Mouse (Mus musculus): Measurements from ENCODE around the gene Lage3.
A peak's percentile ranks its signal among the peaks of the same experiment; 100 is the strongest.
"Not testable (repeated sequence)": the region's sequence is repeated elsewhere in the genome, so short reads cannot be mapped to it uniquely, and the experiment has no call there.

The Lage3 gene

DNA sequence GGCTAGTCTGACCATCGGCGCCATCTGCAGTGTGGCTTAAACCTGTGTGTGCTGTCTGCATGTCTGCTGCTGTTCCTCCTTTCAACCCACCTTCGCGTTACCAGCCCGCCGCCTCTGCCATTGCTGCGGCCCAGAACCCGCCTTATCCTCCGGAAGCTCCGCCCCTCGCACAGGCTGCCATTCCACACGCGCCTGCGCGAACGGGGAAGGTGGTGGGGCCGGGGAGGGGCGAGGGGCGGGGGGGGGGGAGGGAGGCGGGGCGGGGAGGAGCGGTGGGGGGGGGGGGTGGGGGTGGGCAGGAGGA is at the start of gene Lage3:
Lage3 (minus strand) TSS at position 152 of the 304 bp plus-strand sequence.
- peak; percentile 88 for DNase-seq

DNA sequence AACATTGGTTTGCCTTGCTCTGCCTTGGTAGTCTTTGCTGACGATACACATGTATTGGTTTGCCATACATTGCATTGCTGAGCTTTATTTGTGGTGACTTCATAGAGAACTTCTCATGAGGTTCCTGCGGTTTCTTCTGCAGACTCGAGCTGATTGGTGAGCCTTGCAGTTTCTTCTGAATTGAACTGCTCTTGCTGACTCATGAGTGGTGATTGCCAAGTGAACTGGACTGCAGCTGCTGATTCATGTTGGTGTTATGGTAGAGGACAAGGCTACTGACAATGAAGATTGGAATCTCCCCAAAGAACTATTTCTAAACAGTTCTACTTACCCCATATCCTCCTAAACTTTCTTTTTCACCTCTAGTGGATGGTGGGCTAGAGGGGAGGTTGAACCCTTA is 46.7 kb upstream of the Lage3 start:
- no peak for DNase-seq

DNA sequence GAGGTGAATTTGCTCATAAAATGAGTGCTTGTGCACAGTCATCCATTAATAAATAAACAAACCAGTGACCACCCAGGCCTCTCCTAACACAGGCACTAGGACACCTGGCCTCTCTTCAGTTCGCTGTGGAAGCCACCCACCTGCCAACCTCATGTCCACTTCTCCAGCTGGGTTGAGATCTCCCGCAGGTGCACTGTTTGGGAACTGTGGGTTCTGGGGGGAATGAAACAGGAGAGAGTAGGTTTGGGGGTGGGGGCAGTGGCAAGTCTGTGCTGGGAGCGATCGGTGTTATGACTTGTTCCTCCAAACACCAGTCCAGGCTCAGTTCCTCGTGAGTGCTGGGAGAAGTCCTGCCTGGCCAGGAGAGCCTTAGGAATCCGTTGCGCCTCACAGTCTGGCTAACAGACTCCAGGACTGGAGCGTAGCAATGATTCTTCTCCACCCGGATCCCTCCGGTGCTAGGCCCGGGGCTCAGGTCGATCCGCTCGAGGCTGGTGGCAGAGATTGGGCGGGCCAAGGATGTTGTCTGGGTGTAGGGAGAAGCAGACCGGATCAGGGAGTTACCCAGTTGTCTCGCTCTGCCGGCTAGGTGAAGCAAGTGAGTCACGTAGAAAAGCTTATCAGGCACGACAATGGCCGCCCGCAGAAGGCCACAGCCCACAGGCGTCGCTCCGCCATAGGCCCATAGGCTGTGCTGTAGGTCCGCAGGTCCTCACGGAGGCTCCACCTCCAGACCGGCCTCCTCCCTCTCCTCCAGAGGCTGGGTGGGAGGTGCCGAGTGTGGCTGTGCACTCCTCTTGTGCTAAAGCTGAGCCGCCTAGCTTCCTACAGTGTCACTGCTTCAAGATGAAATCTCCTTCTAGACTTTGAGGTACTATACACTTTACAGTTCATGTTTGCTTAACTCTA is 39.4 kb upstream of the Lage3 start, which contains the start of the genes Fam3a and Ikbkg:
Fam3a (minus strand) TSS at position 738 of the 909 bp plus-strand sequence.
Ikbkg (plus strand) TSS at position 756 of the 909 bp plus-strand sequence.
- peak; percentile 87 for DNase-seq

DNA sequence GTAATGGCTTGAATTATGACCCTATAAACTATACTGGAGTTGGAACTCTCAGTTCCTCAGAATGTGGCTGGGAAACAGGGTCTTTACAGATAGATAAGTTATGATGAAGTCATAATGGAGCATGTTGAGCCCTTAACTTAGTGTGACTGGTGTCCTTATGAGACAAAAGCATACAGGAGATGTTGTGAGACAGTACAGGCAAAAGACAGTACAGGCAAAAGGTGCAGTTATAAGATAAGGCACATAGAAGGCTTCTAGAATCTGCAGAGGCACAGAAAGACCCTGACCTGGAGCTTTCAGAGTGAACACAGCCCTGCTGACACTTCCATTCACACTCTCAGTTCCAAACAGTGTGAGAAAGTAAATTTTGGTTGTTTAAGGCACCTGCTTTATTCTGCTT is 34.7 kb upstream of the Lage3 start:
- DNase-seq, result no peak

DNA sequence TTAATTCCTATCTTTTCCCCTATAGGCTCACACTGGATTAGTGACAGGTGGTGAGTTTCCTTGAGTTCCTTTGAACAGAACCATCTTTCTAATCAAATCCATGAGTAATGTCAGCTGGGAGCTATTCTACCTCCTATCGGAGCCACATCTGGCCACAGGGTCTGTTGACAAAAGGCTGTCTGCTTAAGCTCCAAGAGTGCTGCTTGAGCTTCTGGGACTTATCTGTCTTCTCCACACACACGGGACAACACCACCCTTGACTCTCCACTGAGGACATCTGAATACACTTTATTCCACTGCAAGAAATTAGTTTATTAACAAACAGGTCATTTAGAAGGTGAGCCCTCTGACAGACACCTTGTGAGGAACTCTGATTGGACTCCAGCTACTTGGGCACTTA is 31.0 kb upstream of the Lage3 start:
- DNase-seq, result no peak

DNA sequence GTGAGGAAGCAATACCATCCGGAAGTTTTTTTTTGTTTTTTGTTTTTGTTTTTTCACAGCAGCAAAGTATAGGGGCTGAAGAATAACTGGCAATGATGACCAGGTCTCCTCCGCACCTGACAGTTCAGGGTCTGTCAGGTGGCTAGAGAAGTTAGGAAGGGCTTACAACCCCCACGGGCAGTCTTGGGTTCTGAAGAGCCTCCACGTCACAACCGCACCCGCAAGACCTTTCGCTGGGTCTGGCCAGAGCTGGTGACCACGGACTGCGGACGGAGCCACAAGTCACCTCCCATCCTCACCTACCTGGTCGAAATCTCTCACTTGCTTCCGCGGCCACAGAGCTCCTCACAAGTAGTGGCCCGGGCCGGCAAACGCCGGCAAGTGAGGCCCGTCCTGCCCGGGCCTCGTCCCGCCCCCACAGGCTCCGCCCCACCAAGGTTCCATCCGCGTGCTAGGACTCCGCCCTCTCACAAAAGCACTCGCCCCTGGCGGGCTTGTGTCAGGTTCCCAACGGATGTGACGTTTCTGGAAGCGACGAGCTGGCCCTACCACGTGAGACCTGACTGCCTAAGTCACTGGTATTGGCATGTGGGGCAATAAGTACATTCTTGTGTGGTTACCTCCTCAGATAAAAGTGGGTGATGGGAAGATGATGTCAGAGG is 19.6 kb upstream of the Lage3 start, which contains the start of the genes Ubl4a and Slc10a3:
Ubl4a (minus strand) TSS at position 331 of the 662 bp plus-strand sequence.
Slc10a3 (minus strand) TSS at position 462 of the 662 bp plus-strand sequence.
- peak; percentile 87 for DNase-seq

DNA sequence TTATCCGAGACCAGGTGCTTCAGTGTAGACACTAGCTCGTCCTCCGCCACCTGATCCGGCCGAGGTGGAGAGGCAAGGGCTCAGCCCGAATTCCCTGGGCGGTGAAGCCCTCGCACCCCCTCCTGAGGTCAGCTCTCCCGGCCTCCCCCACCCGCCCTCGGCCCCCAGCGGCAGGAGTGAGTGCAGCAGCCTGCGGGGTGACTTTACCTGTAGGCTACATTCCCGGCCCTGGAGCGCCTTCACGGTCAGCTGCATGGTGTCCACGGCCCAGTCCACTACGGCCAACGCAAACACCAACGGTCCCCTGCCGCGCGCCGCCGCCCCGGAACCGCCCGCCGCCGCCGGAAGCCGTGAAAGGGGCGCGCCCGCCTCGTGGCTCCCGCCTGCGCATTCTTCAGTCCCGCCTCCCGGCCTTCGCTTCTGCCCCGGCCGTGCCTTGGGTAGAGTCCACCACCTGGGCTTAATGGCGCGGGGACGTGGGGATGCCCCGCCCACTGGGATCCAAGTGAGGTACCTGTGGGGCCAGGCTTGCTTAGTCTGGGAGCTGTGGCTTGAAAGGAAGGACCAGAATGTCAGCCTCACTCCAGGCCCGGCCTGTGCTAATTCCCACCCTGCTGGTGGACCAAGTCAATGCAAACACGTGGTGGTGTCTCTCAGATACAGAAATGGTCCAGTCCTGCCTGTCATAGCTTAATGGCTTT is 14.9 kb upstream of the Lage3 start:
- DNase-seq, result peak; percentile 66

DNA sequence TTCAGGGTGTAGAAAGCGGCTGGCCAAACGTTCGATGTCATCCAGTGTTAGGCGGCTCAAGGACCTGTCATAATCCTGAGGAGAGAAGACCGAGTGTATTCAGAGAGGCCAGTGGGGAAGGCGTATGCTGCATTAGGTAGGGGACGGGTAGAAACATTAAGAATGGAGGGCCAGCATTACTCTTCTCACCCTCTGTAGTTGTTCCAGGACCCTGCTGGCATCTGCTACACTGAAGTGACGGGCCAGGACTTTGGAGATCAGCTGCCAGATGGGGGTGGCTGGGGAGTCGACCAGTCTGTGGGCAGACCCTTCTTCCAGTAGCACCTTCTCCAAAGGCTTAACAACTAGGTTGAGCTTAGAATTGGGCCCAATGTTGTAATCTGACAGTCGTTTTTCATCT is 14.1 kb upstream of the Lage3 start:
- DNase-seq, result no peak

DNA sequence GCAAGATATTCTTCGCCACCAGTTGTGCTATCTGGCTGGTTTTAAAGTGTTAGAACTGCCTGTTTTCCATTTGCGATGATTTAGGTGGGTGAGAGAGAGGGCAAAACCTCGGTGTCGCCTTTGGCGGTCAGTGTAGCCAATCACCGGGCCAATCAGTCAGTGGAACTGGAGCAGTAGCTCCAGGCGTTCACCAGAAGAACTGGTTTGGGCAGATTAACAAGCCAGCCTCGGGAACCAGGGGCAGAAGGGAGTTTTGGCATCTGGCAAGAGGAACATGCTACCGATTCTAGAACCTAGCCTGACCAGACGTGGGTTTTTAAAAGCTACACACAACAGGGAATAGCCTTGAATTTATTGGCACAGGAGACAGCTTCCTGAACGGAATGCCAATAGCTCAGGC is 5.8 kb upstream of the Lage3 start:
- no peak for DNase-seq

DNA sequence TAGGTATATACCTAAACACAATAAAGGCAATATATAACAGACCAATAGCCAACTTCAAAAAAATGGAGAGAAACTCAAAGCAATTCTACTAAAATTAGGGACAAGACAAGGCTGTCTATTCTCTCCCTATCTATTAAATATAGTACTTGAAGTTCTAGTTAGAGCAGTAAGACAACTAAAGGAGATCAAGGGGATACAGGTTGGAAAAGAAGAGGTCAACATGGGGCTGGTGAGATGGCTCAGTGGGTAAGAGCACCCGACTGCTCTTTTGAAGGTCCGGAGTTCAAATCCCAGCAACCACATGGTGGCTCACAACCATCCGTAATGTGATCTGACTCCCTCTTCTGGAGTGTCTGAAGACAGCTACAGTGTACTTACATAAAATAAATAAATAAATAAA is 3.7 kb upstream of the Lage3 start:
- not testable (repeated sequence) for DNase-seq

DNA sequence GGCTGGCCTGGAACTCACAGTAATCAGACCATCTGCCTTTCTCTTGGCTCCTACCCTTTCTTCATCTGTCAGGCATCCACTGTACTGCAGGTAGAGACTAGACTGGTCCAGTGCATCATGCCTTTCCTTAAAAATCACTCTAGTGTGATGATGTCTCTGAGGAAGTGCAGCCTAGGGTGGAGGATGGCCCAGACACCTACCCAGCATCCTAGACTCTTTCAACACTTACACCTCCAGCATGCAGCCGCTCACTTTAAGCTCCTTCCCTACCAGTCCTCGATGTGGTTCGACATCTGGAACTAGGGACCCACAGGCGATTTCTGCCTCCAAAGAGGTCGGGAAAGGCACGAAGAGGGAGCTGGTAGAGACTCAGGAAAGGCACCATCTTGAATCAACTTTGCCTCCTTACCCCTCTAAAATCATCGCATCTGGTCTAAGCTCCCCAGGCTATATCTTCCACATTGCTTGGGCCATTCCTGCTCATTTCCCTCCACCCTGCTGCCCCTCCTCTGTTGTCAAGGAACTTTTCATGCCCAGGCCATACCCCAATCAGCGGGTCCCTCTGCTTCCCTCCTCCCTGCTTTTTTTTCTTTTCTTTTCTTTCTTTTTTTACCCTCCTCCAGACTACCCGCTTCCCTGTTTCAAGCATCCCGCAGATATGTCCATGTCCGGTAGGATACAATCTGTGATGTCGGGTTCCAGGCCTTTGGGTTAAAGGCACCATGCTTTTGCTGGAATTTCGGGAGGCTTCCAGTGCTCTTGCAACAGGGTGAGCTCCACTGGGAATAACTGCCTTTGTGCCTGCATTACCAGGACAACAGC is 562 bp downstream of the Lage3 start:
- DNase-seq, result no peak

DNA sequence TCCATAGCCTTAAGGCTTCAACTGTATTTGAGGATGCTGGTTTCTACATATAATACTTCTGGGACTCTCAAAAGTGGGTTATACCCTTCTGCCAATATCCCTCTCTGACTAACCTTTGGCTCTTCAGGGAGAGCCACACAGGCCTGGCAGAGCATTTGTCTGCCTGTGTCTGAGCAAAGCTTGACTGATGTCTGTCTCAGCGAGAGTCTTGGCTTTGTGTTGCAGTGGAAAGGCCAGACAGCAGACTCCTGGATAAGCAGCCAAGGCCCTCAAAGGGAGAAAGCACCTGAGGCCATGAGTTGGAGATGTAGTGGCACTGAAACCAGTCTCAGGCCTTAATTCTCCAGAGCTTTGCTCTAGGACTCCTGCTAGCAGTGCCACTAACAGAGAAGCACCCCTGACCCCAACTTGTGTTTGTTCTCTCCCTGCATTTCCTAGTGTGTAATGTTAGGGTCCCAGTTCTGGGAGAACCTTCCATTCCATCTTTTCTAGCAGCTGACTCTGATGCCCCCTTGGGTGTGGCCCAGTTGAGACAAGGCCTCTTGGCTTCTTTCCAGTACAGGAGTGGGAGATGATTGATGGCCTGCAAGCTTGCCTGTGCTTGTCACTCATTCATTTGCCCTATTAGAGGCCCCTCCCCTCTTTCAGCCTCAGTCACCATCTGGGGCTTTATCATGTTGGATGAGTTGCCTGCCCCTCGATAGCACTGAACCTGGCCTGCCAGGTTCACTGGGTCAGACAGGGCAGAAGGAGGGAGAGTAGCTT is 23.1 kb downstream of the Lage3 start:
- no peak for DNase-seq

DNA sequence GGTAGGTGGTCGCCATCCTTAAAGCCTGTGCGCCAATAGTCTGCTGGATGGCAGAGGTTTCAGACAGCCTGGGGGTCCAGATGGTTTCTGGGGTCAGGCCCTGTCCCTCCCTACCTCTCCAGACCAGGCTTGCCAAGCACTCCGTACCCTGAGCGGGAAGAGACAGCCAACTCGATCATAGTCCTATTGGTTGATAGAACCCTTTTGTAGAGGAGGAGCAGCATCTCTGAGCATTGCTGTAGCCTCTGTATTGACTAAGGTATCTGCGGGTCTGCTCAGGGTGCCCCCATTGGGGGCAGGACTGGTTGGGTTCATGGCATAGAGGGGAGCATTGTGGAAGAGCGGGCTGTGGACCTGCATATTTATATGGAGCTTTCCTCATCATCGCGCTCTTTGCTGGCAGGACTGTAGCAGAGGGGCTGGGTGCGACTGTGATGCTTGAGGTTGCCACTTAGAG is 24.2 kb downstream of the Lage3 start:
- DNase-seq, result no peak

DNA sequence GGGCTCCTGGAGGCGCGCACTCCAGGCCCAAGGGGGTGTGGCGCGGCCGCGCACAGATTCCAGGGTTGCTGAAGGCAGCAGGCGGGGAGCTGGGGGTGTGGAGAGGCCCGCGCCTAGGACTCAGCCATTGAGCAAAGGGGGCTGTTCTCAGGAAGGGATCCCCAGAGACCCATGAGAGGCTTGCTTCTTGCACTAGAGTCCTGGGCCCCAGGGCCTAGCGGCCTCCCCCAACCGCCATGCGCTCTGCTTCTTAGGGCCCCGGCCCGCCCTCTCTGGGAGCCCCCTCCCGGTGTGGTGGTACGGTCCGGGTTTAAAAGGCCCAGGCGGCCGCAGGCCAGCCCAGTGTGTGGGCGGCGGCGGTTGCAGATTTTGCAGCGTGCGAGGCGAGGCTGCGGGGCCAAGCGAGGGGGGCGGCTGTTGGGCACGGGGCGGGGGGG is 24.7 kb downstream of the Lage3 start, which contains the start of gene Plxna3:
Plxna3 (plus strand) TSS at position 342 of the 437 bp plus-strand sequence.
- peak; percentile 53 for DNase-seq

DNA sequence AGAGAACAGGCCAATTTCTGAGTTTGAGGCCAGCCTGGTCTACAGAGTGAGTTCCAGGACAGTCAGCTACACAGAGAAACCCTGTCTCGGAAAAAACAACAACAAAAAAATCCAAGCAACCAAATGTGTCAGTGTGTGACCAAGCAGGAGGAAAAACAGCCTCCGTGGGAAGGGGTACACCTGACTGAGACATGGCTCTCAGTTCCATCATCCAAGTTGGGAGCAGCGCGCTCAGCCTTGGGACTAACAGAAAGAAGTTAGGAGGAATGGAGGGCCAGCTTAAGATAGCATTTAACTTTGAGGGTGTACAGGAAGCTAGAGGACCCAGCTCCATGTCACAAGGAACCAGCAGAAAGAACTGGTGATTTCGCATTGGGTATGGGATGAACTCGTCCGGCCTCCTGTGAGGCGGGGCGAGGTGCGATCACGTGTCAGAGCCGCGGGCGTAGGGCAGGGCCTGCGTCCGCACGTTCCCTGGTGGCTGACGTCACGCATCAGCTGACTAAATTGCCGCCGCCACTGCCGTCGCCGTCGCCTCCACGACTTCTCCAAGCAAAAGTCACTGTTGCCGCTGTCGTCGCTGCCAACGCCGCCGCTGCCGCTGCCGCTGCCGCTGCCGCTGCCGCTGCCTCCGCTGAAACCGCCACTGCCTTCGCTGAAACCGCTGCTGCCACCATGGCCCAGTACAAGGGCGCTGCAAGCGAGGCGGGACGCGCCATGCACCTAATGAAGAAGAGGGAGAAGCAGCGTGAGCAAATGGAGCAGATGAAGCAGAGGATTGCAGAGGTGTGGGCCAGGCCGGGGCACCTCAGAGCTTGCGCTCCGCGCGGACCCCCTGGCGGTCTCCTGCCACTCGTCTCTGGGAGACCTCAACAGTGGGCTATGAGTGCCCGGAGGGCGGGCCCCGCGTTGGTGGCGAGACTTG is 40.6 kb downstream of the Lage3 start, which contains the start of gene Fam50a:
Fam50a (plus strand) TSS at position 494 of the 925 bp plus-strand sequence.
- DNase-seq, result peak; percentile 89

DNA sequence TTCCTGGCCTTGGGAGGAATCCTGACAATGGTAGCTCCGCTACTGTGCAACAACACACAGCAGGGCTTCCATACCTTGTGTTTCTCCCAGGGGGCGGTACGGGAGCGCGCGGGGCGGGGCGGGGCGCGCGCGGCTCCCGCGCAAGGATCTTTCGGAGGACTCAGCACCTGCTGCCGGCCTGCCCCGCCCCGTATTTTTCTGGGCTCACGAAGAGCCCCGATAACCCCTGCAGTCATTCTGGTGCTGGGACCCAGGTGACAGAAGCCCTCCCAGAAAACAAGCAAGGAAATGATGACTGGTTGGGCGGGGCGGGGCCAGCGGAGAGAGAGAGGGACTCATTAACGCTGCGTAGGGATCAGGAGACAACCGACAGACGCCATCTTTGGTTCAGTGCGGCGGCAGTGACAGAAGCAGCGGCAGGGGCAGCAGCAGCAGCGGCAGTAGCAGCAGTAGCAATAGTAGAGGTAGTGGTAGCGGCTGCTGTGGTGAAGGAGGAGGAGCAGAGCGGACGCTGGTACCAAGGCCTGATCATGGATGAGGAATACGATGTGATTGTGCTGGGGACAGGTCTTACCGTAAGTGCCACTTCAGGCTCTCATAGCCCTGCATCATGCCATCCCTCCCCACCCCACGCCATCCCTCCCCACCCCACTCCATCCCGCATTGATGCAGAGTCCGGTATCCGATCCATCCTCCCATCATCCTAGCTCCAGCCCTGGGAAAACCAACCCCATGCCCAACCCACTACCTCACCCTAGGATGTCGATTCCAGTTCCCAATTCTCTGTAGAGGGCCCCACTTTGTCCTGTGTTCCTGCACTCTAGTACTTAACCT is 48.3 kb downstream of the Lage3 start, which contains the start of gene Gdi1:
Gdi1 (plus strand) TSS at position 132 of the 834 bp plus-strand sequence.
- peak; percentile 80 for DNase-seq
